Mouse (Mus musculus) CD4-positive, CD25-positive, alpha-beta regulatory T cell, adult 4 months (primary cell): ENCODE measurements around the gene Gm27235. TPM values are rescaled to one million over a fixed set of nuclear protein-coding genes. Genes with fewer than 3 reads are reported as not detected.
"Not testable (repeated sequence)": the region's sequence is repeated elsewhere in the genome, so short reads cannot be mapped to it uniquely, and the experiment has no call there.

Experiments
- ATAC-seq: one replicate; pipeline ENCODE4 v1.8.0; 2017
- polyA plus RNA-seq, 2 experiments: library from polyadenylated mRNA; unstranded; fragments of 100-300 nt; shearing (Covaris generic); gene quantifications; one replicate each; pipeline ENCODE4 v1.2.1; 2017

Gm27235 gene
- polyA plus RNA-seq: not detected

DNA sequence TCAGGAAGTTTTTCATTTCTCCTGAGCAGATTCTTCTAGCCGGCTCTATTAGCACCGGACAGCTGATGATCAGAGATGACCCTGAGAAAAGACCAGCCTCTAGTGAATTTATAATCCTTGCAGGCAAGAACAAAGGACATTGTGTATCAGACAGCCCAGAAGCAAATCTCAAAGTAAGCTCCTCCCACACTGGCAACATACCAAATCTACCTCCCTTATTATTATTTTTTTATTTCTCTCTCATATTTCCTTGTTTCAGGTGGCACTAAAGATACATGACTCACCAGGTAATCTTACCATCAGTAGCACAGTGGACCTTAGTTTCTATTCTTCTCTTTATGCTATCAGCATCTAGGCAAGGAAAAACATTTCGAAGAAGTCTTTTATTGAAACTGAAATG, at the start of gene Gm27235, which contains the start of gene D730048I06Rik:
TSS of gene Gm27235 (minus strand) at position 101 of the 400 bp plus-strand sequence.
TSS of gene D730048I06Rik (minus strand) at position 112 of the 400 bp plus-strand sequence.
- ATAC-seq: no peak

DNA sequence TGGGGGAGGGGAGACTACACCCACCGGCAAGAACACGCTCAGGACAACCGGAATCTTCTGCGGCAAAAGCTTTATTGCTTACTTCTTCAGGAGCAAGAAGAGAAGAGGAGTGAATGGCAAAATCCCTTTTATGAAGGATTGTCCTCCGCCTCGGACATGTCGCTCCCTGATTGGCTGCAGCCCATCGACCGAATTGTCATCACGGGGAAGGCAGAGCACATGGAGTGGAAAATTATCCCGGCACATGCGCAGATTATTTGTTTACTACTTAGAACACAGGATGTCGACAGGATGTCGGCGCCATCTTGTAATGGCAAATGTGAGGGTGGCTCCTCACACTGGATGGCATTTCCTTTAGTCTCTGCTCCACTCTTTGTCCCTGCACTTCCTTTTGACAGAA, 28.0 kb upstream of the Gm27235 start:
- ATAC-seq: not testable (repeated sequence)

GRCm38 (mm10) chr9:35798146-35798545, 8.2 kb upstream of the Gm27235 start:
- no peak for ATAC-seq

- ATAC-seq: no peak
Observed at GRCm38 (mm10) chr9:35778009-35778408, 11.9 kb downstream of the Gm27235 start, which contains the start of gene Gm17727. Gm17727 (minus strand) TSS chr9:35778109.

DNA sequence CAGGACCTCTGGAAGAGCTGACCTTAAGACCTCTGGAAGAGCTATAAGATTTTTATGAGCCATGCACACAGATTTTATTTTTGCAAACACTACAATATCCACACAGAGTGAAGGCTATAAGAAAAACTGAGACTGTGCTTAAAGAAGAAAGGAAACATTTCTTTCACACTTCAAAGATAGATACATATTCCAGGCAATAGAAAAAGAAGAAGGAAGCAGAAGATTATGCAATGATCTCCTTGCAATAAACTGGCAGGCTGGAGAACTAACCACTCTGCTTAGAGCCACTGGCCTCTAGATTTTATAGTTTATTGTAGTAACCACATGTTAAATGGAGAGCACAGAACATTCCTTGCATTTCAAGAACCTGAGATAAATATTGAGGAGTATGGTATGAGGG, 33.1 kb downstream of the Gm27235 start:
- ATAC-seq: no peak

DNA sequence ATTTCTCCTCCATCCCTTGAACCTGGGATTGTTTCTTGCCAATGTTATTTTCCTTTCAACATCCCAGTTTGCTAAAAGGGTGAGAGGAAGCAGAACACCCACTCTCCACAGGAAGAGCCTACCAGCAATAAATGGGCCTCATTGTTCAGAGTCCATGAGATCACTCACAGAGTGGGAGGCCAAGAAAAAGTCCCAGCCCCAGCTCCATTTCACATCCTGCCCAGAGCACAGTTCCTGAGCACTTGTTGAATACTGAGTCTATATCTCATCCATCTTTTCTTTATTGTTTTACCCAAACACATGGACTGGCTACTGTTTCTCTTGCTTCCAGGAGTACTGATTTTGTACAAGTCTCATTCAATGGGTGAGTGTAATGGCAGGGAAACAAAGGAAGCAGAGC, 49.2 kb downstream of the Gm27235 start, which contains the start of gene Gm17677:
TSS of gene Gm17677 (plus strand) at position 301 of the 400 bp plus-strand sequence.
- no peak for ATAC-seq

Other genes with a start within 250 kb of the Gm27235 start
- gene Ddx25, start 231.6 kb downstream of the Gm27235 start, polyA plus RNA-seq: under 1 TPM; 0.05 to 0.11 TPM
- gene Pus3, start 231.5 kb downstream of the Gm27235 start, polyA plus RNA-seq: 10 to 100 TPM; 24.2 to 27.3 TPM
- gene Pate2, start 219.8 kb downstream of the Gm27235 start, polyA plus RNA-seq: not detected
- gene Hyls1, start 219.7 kb downstream of the Gm27235 start, polyA plus RNA-seq: 1 to 10 TPM; 4.4 to 7.4 TPM
- gene Pate4, start 178.2 kb downstream of the Gm27235 start, polyA plus RNA-seq: not detected
- not detected for gene Pate3, start 141.9 kb downstream of the Gm27235 start, polyA plus RNA-seq
- gene Pate1, start 102.7 kb downstream of the Gm27235 start, polyA plus RNA-seq: under 1 TPM in 1 of 2 experiments, not detected in 1; 0.32 TPM
- gene Gm17677, start 49.1 kb downstream of the Gm27235 start, polyA plus RNA-seq: not detected
- not detected for gene Gm17727, start 12.0 kb downstream of the Gm27235 start, polyA plus RNA-seq
- gene D730048I06Rik, start within 50 bp of the Gm27235 start, polyA plus RNA-seq: not detected
- not detected for gene 9230110F15Rik, start 54.0 kb upstream of the Gm27235 start, polyA plus RNA-seq
- not detected for gene 9230113P08Rik, start 118.3 kb upstream of the Gm27235 start, polyA plus RNA-seq